Mouse (Mus musculus): ENCODE measurements around the gene Ms4a4b.
"Not testable (repeated sequence)": the region's sequence is repeated elsewhere in the genome, so short reads cannot be mapped to it uniquely, and the experiment has no call there.

Ms4a4b gene

DNA sequence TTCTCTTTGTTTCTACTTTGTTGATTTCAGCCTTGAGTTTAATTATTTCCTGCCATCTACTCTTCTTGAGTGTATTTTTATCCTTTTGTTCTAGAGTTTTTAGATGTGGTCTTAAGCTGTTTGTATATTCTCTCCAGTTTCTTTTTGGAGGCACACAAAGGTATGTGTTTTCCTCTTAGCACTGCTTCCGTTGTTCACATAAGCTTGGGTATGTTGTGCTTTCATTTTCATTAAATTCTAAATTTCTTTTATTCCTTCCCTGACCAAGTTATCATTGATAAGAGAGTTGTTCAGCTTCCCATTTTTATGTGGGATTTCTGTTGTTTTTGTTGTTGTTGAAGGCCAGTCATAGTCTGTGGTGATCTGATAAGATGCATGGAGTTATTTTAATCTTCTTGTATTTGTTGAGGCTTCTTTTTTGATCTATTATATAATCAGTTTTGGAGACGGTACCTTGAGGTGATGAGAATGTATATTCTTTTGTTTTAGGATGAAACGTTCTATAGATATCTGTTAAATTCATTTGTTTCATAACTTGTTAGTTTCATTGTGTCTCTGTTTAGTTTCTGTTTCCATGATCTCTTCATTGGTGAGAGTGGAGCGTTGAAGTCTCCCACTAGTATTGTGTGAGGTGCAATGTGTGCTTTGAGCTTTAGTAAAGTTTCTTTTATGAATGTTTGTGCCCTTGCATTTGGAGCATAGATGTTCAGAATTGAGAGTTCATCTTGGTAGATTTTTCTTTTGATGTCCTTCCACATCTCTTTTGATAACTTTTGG, 8.1 kb upstream of the Ms4a4b start:
- H3K4me1 ChIP-seq (replicated peaks; ENCODE audit: low read depth, low read length) = no peaks in the 10 kb centered on the region
- H3K4me3 ChIP-seq (replicated peaks; ENCODE audit: low read length) = no peak overlapping the region
- no peak for TF ChIP-seq NANOG (IDR thresholded peaks at IDR 0.05; ENCODE audit: borderline replicate concordance, low read length)
- no peak for TF ChIP-seq CTCF (conservative IDR thresholded peaks at IDR 0.05; ENCODE audit: low read length)
- no peak for TF ChIP-seq POU5F1 (IDR thresholded peaks at IDR 0.05; ENCODE audit: borderline replicate concordance, low read length)
- no peaks in the 10 kb centered on the region for H3K27me3 ChIP-seq (ENCODE audit: insufficient read depth, low read length)
- H3K9me3 ChIP-seq (ENCODE audit: low read length) = no peaks in the 10 kb centered on the region
- H3K36me3 ChIP-seq (ENCODE audit: insufficient read depth, low read length) = no peaks in the 10 kb centered on the region

DNA sequence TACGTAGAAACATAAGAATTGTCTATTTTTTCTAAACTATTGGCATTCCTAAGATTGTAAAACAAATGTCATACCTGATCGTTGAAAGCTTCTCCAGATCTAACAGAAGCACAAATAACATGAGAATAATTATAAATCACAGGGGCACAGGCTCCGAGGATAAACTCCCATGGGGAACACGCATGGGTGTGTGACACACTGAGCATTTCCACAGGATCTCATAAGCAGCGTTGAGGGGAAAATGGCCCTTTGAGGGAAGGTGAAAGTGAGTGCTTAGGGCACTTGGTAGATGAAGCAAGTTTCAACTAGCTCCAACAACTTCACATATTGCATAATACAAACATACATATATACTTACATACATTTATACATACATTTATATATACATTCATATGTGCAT, 611 bp downstream of the Ms4a4b start:
- Histone ChIP-seq H3K27me3 (ENCODE audit: insufficient read depth, low read length) (no peaks in the 10 kb centered on the region), H3K4me1 (replicated peaks; ENCODE audit: low read depth, low read length) (no peaks in the 10 kb centered on the region), H3K36me3 (ENCODE audit: insufficient read depth, low read length) (no peaks in the 10 kb centered on the region), H3K9me3 (ENCODE audit: low read length) (no peaks in the 10 kb centered on the region), H3K4me3 (replicated peaks; ENCODE audit: low read length) (no peak overlapping the region)
- no peak for TF ChIP-seq POU5F1 (IDR thresholded peaks at IDR 0.05; ENCODE audit: borderline replicate concordance, low read length)
- TF ChIP-seq NANOG (IDR thresholded peaks at IDR 0.05; ENCODE audit: borderline replicate concordance, low read length) = no peak
- no peak for TF ChIP-seq CTCF (conservative IDR thresholded peaks at IDR 0.05; ENCODE audit: low read length)

GRCm38 (mm10) chr19:11447238-11447637, 3.9 kb downstream of the Ms4a4b start:
- Histone ChIP-seq H3K27me3 (ENCODE audit: insufficient read depth, low read length) (no peaks in the 10 kb centered on the region), H3K9me3 (ENCODE audit: low read length) (no peaks in the 10 kb centered on the region), H3K4me3 (replicated peaks; ENCODE audit: low read length) (no peak overlapping the region), H3K36me3 (ENCODE audit: insufficient read depth, low read length) (no peaks in the 10 kb centered on the region), H3K4me1 (replicated peaks; ENCODE audit: low read depth, low read length) (no peaks in the 10 kb centered on the region)
- TF ChIP-seq CTCF (conservative IDR thresholded peaks at IDR 0.05; ENCODE audit: low read length) = no peak
- TF ChIP-seq NANOG (IDR thresholded peaks at IDR 0.05; ENCODE audit: borderline replicate concordance, low read length) = no peak
- TF ChIP-seq POU5F1 (IDR thresholded peaks at IDR 0.05; ENCODE audit: borderline replicate concordance, low read length) = no peak

DNA sequence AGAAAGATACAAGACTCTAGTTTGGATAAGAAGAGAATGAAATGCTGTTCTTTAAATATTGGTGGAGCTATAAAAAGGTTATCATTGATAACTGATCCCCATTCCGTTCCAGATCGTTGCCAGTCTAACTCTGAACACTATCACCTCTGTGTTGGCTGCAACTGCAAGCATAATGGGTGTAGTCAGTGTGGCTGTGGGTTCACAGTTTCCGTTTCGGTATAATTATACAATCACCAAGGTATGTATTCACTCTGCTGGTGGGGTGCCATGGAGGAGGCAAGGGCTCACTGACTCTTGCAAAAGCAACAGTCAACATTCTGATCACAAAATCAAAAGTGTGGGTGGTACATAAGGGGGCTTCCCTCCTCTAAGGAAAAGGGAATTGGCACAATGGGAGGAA, 15.7 kb downstream of the Ms4a4b start:
- not testable (repeated sequence) for H3K9me3 ChIP-seq (ENCODE audit: low read length); H3K4me1 ChIP-seq (replicated peaks; ENCODE audit: low read depth, low read length); H3K27me3 ChIP-seq (ENCODE audit: insufficient read depth, low read length); H3K4me3 ChIP-seq (replicated peaks; ENCODE audit: low read length); H3K36me3 ChIP-seq (ENCODE audit: insufficient read depth, low read length)

GRCm38 (mm10) chr19:11464795-11465194, 21.4 kb downstream of the Ms4a4b start:
- H3K4me3 ChIP-seq (replicated peaks; ENCODE audit: low read length); H3K27me3 ChIP-seq (ENCODE audit: insufficient read depth, low read length); H3K9me3 ChIP-seq (ENCODE audit: low read length); H3K36me3 ChIP-seq (ENCODE audit: insufficient read depth, low read length); H3K4me1 ChIP-seq (replicated peaks; ENCODE audit: low read depth, low read length): not testable (repeated sequence)

DNA sequence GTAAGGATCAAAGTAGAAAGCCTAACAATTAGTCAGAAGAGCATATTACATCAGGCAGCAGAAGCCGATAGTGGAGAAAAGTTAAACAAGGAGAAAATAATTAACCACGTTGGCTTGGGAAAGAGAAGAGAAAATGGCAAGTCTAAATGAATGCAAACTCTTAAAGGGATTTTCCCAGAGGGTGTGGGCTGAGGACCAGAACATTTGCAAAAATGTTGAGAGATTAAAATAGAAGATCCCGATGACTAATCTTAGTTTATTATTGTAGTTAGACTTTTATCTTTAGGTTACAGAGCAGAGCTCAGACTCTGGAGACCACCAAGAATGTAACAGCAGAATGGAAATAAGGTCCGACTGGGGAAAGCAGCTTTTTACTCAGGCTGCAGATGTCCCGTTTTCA, 23.1 kb downstream of the Ms4a4b start:
- Histone ChIP-seq H3K4me3 (replicated peaks; ENCODE audit: low read length) (no peak overlapping the region), H3K36me3 (ENCODE audit: insufficient read depth, low read length) (no peaks in the 10 kb centered on the region), H3K9me3 (ENCODE audit: low read length) (no peaks in the 10 kb centered on the region), H3K27me3 (ENCODE audit: insufficient read depth, low read length) (no peaks in the 10 kb centered on the region), H3K4me1 (replicated peaks; ENCODE audit: low read depth, low read length) (no peaks in the 10 kb centered on the region)
- TF ChIP-seq NANOG (IDR thresholded peaks at IDR 0.05; ENCODE audit: borderline replicate concordance, low read length) = no peak

GRCm38 (mm10) chr19:11468361-11468760, 25.0 kb downstream of the Ms4a4b start:
- H3K36me3 ChIP-seq (ENCODE audit: insufficient read depth, low read length); H3K27me3 ChIP-seq (ENCODE audit: insufficient read depth, low read length); H3K4me3 ChIP-seq (replicated peaks; ENCODE audit: low read length); H3K9me3 ChIP-seq (ENCODE audit: low read length); H3K4me1 ChIP-seq (replicated peaks; ENCODE audit: low read depth, low read length): not testable (repeated sequence)

DNA sequence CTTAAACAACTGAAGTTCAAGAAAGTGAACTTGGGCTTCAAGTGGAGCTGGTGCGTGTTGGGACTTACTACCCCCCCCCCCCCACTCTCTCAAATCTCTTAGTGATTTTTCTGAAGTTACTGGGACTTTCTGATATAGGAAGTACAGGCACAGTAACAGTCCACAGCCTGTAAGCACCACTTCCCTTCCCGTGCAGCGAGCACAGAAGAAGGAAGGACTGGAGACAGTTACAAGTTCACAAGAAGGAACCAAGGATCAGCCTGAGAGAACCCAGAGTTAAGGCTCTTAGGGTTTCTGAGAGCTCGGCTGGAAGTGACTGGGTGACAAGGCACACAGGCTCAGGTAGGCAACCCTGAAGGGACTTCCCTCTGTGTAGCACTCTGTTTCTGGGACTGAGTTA, 25.9 kb downstream of the Ms4a4b start, which contains the start of gene Ms4a6c:
TSS of gene Ms4a6c (plus strand) at position 152 of the 400 bp plus-strand sequence.
- H3K4me3 ChIP-seq (replicated peaks; ENCODE audit: low read length); H3K27me3 ChIP-seq (ENCODE audit: insufficient read depth, low read length); H3K36me3 ChIP-seq (ENCODE audit: insufficient read depth, low read length); H3K9me3 ChIP-seq (ENCODE audit: low read length); H3K4me1 ChIP-seq (replicated peaks; ENCODE audit: low read depth, low read length): not testable (repeated sequence)

- Histone ChIP-seq H3K4me1 (replicated peaks; ENCODE audit: low read depth, low read length) (no peaks in the 10 kb centered on the region), H3K4me3 (replicated peaks; ENCODE audit: low read length) (no peak overlapping the region), H3K36me3 (ENCODE audit: insufficient read depth, low read length) (no peaks in the 10 kb centered on the region), H3K27me3 (ENCODE audit: insufficient read depth, low read length) (no peaks in the 10 kb centered on the region), H3K9me3 (ENCODE audit: low read length) (no peaks in the 10 kb centered on the region)
- no peak for TF ChIP-seq NANOG (IDR thresholded peaks at IDR 0.05; ENCODE audit: borderline replicate concordance, low read length)
- no peak for TF ChIP-seq POU5F1 (IDR thresholded peaks at IDR 0.05; ENCODE audit: borderline replicate concordance, low read length)
- TF ChIP-seq CTCF (conservative IDR thresholded peaks at IDR 0.05; ENCODE audit: low read length) = no peak
Observed at GRCm38 (mm10) chr19:11479714-11480113, 36.4 kb downstream of the Ms4a4b start.

DNA sequence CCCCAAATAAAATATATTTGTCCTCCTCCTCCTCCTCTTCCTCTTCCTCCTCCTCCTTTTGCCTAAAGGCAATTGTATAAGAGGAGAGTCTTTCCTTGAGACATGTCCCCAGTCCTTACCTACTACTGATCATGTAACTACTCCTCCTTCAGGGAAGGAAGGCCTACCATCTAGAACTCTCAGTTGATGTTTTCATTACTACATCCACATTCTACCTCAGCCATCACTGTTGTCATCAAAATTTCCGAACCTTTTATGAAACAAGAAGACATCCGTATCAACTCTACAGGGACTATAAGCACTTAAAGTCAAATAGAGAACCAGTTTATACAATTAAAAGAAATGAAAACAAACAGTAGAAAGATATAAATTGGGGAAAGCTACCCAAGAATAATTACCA, 39.3 kb downstream of the Ms4a4b start:
- Histone ChIP-seq H3K4me3 (replicated peaks; ENCODE audit: low read length) (no peak overlapping the region), H3K36me3 (ENCODE audit: insufficient read depth, low read length) (no peaks in the 10 kb centered on the region)
- no peak for TF ChIP-seq NANOG (IDR thresholded peaks at IDR 0.05; ENCODE audit: borderline replicate concordance, low read length)
- no peak for TF ChIP-seq CTCF (conservative IDR thresholded peaks at IDR 0.05; ENCODE audit: low read length)
- no peak for TF ChIP-seq POU5F1 (IDR thresholded peaks at IDR 0.05; ENCODE audit: borderline replicate concordance, low read length)

More for the DNA sequence above, 39.3 kb downstream of the Ms4a4b start:
- no peaks in the 10 kb centered on the region for H3K27me3 ChIP-seq (ENCODE audit: insufficient read depth, low read length)
- no peaks in the 10 kb centered on the region for H3K9me3 ChIP-seq (ENCODE audit: low read length)
- no peaks in the 10 kb centered on the region for H3K4me1 ChIP-seq (replicated peaks; ENCODE audit: low read depth, low read length)

Data from E14TG2a.4 (cell line).